Mouse (Mus musculus) ES-Bruce4 (cell line): ENCODE results near the gene H3f3b.

Source experiments
- CTCF ChIP-seq: IDR thresholded peaks from one replicate; pipeline ENCODE4 v1.8.1; 2011; ENCODE audit warnings: low read depth, low read length
- EP300 ChIP-seq: IDR thresholded peaks from 2 replicates; pipeline ENCODE4 v1.6.1; 2011; ENCODE audit warnings: low read depth, low read length; ENCODE audit not compliant: insufficient read depth
- POLR2A ChIP-seq: IDR thresholded peaks from one replicate; pipeline ENCODE4 v1.8.1; 2011; ENCODE audit warnings: low read length; ENCODE audit not compliant: insufficient read depth

- no peak for TF ChIP-seq CTCF
- TF ChIP-seq EP300 = no peak
- no peak for TF ChIP-seq POLR2A
Measured at GRCm38 (mm10) chr11:116057237-116057881, 29.6 kb upstream of the H3f3b start.
